Mouse (Mus musculus) A20 (cell line): Measurements from ENCODE around the gene Esr1.

Experiments
- DNase-seq: peaks from one replicate; pipeline ENCODE4 v3.0.0-alpha.2; 2011; ENCODE audit warnings: low read depth, low spot score

Esr1 gene

GRCm38 (mm10) chr10:4620596-4621504 lies 9.5 kb downstream of the Esr1 start:
- no peak for DNase-seq

GRCm38 (mm10) chr10:4621505-4621815 lies 10.1 kb downstream of the Esr1 start:
- no peak for DNase-seq

- no peak for DNase-seq
These were observed 11.9 kb downstream of the Esr1 start for GRCm38 (mm10) chr10:4623319-4623718.

GRCm38 (mm10) chr10:4624581-4624980 lies 13.2 kb downstream of the Esr1 start:
- no peak for DNase-seq

GRCm38 (mm10) chr10:4625300-4625699 lies 13.9 kb downstream of the Esr1 start:
- DNase-seq, result no peak

- DNase-seq, result peak; percentile 33
These were observed 15.0 kb downstream of the Esr1 start for GRCm38 (mm10) chr10:4626432-4626831.

- no peak for DNase-seq
These were observed 15.6 kb downstream of the Esr1 start for GRCm38 (mm10) chr10:4626996-4627395.

GRCm38 (mm10) chr10:4627415-4627814 lies 16.0 kb downstream of the Esr1 start:
- DNase-seq, result no peak

GRCm38 (mm10) chr10:4629314-4629713 lies 17.9 kb downstream of the Esr1 start:
- DNase-seq, result no peak

- no peak for DNase-seq
These were observed 20.9 kb downstream of the Esr1 start for GRCm38 (mm10) chr10:4632211-4632704.

- no peak for DNase-seq
These were observed 22.1 kb downstream of the Esr1 start for GRCm38 (mm10) chr10:4633287-4634030.

GRCm38 (mm10) chr10:4635740-4636139 lies 24.3 kb downstream of the Esr1 start:
- DNase-seq, result no peak

GRCm38 (mm10) chr10:4646074-4646473 lies 34.7 kb downstream of the Esr1 start:
- DNase-seq, result no peak

GRCm38 (mm10) chr10:4646851-4647250 lies 35.5 kb downstream of the Esr1 start:
- DNase-seq, result no peak

- DNase-seq, result no peak
These were observed 54.0 kb downstream of the Esr1 start for GRCm38 (mm10) chr10:4665380-4665779.

GRCm38 (mm10) chr10:4667006-4667405 lies 55.6 kb downstream of the Esr1 start:
- no peak for DNase-seq

- no peak for DNase-seq
These were observed 58.7 kb downstream of the Esr1 start for GRCm38 (mm10) chr10:4670053-4670452.

GRCm38 (mm10) chr10:4671876-4672275 lies 60.5 kb downstream of the Esr1 start:
- no peak for DNase-seq

- DNase-seq, result no peak
These were observed 62.0 kb downstream of the Esr1 start for GRCm38 (mm10) chr10:4673311-4673816.

- peak; percentile 2 for DNase-seq
These were observed 63.7 kb downstream of the Esr1 start for GRCm38 (mm10) chr10:4674983-4675592.

GRCm38 (mm10) chr10:4683106-4683505 lies 71.7 kb downstream of the Esr1 start:
- no peak for DNase-seq

GRCm38 (mm10) chr10:4683711-4684265 lies 72.4 kb downstream of the Esr1 start:
- DNase-seq, result no peak
